Mouse (Mus musculus) G1E (cell line): Measurements from ENCODE around the gene Nup210.

Experiments used
- CTCF ChIP-seq: IDR thresholded peaks from 2 replicates; pipeline ENCODE4 v1.5.1; 2012; ENCODE audit warnings: low read depth, low read length, inconsistent platforms, mixed read lengths
- POLR2AphosphoS5 ChIP-seq: IDR thresholded peaks from 2 replicates; pipeline ENCODE4 v1.6.1; 2012; ENCODE audit warnings: low read depth, low read length, inconsistent platforms; ENCODE audit not compliant: insufficient replicate concordance

DNA sequence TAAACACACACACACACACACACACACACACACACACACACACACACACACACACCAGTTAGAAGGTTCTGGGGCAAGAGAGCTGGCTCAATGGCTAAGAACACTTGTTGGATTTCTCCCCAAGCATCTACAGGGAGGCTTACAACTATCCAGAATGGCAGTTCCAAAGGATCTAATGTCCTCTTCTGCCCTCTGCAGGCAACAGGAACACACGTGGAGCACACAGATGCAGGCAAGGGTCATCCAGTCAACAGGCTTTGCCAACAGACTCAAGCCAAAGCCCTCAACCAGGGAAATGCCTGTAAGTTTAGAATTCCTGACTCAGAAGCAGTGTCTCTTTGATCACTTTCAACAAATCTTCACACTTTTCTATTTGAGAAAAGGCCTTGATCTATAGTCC, 36.6 kb downstream of the Nup210 start:
- TF ChIP-seq CTCF (no peak), POLR2AphosphoS5 (no peak)
